In genomic region chr11:117667825-117668224, GRCm38 (mm10) we compare ENCODE assay signal across 10 mouse cellular contexts. TPM values are rescaled to one million over a fixed set of nuclear protein-coding genes. Genes with fewer than 3 reads are reported as not detected.
DNase-seq lines count a peak whose midpoint lies in the region; ATAC-seq lines count a peak whose summit lies in the region.
"Had no signal": no experiment of that assay in that cellular context is flagged by ENCODE, and none has a peak within 500 bp of the region (broad histone marks: within the 10 kb centered on the region; RNA-seq: fewer than 3 reads in every experiment).

No protein-coding gene starts in this region.

- DNase-seq in cerebellum, adult 18-20 months, result peak; percentile 36 to 43
- DNase-seq in lung, postnatal 36 days, result peak; percentile 27
- no peak for DNase-seq in lung, adult 18-20 months
- DNase-seq: thymus, postnatal 25 days had no signal

- WGBS in hindbrain, embryonic 13.5 days, result 50% methylated on average over 5 of the region's 5 CpGs
- 48% methylated on average over 5 of the region's 5 CpGs for WGBS in hindbrain, embryonic 16.5 days

- no peak overlapping the region for H3K4me3 ChIP-seq in hindbrain, embryonic 13.5 days
- no peak overlapping the region for H3K4me3 ChIP-seq in hindbrain, embryonic 16.5 days (ENCODE audit: low read length)
- H3K4me3 ChIP-seq: liver, embryonic 12.5 days had no signal

- H3K36me3 ChIP-seq in hindbrain, embryonic 13.5 days, result no peaks in the 10 kb centered on the region
- H3K36me3 ChIP-seq in hindbrain, embryonic 16.5 days (ENCODE audit: control insufficient read depth, insufficient read depth, low read length), result no peaks in the 10 kb centered on the region

- no peaks in the 10 kb centered on the region for H3K9me3 ChIP-seq in hindbrain, embryonic 13.5 days
- no peaks in the 10 kb centered on the region for H3K9me3 ChIP-seq in hindbrain, embryonic 16.5 days (ENCODE audit: control insufficient read depth, low read length)
- H3K9me3 ChIP-seq: liver, embryonic 12.5 days had no signal

- H3K27me3 ChIP-seq in hindbrain, embryonic 13.5 days, result no peaks in the 10 kb centered on the region
- H3K27me3 ChIP-seq in hindbrain, embryonic 16.5 days (replicated peaks; ENCODE audit: control insufficient read depth, insufficient read depth, low read length), result no peaks in the 10 kb centered on the region
- H3K27me3 ChIP-seq: liver, embryonic 12.5 days had no signal

- no peak for ATAC-seq in cerebellum, adult (ENCODE audit: insufficient number of reproducible peaks, low FRiP score, low TSS enrichment)
- no peak for ATAC-seq in hindbrain, embryonic 13.5 days (ENCODE audit: low FRiP score)
- no peak for ATAC-seq in hindbrain, embryonic 16.5 days
- peak; percentile 50; the same call in 1 of the 2 replicates for ATAC-seq in megakaryocyte-erythroid progenitor cell, adult 5-6 weeks (replicated peaks; ENCODE audit: low FRiP score, low TSS enrichment, poor library complexity, severe bottlenecking)
- ATAC-seq: forebrain, embryonic 16.5 days; liver, embryonic 12.5 days had no signal

- no peak overlapping the region for H3K4me2 ChIP-seq in hindbrain, embryonic 13.5 days
- no peak overlapping the region for H3K4me2 ChIP-seq in hindbrain, embryonic 16.5 days (ENCODE audit: low read length)
- H3K4me2 ChIP-seq: liver, embryonic 12.5 days had no signal

- H3K27ac ChIP-seq in hindbrain, embryonic 13.5 days, result 0 out of 2 replicates have a peak overlapping the region, but pooled peaks have one; percentile 35
- H3K27ac ChIP-seq in hindbrain, embryonic 16.5 days (ENCODE audit: low read depth, low read length), result no peak overlapping the region
- H3K27ac ChIP-seq: liver, embryonic 12.5 days had no signal

- no peak overlapping the region for H3K9ac ChIP-seq in hindbrain, embryonic 13.5 days
- no peak overlapping the region for H3K9ac ChIP-seq in hindbrain, embryonic 16.5 days (ENCODE audit: low read depth, low read length)
- H3K9ac ChIP-seq: liver, embryonic 12.5 days had no signal

- peaks cover 45% of the 10 kb centered on the region for H3K4me1 ChIP-seq in hindbrain, embryonic 13.5 days (replicated peaks)
- peaks cover 19% of the 10 kb centered on the region for H3K4me1 ChIP-seq in hindbrain, embryonic 16.5 days (ENCODE audit: control insufficient read depth, insufficient read depth, low read depth, low read length)

RNA-seq across cellular contexts. Expression of gene Tnrc6c, which starts 13.7 kb away (rescaled TPM):
- 24.9 and 27.3 TPM in 2 replicates for polyA plus RNA-seq in hindbrain, embryonic 13.5 days (2015; fragmentation: Nextera tagmentation; extraction: Ambion mirVana)
- 18.9 and 21.4 TPM in 2 replicates for polyA plus RNA-seq in hindbrain, embryonic 16.5 days (2015; fragmentation: Nextera tagmentation; extraction: Ambion mirVana)
- 27.1 and 32.2 TPM in 2 replicates for total RNA-seq in megakaryocyte-erythroid progenitor cell, adult 5-6 weeks (2014; fragmentation: Nextera tagmentation)
- 15.8 and 18.0 TPM in 2 replicates for total RNA-seq in megakaryocyte-erythroid progenitor cell, adult 5-6 weeks (2017)

Comparison
In these comparisons a context has a peak if more than half of its experiments do, and no peak if none do; other contexts are left out.
1. DNase-seq: peak in cerebellum, adult 18-20 months (2 of 2) and lung, postnatal 36 days (single experiment); none in lung, adult 18-20 months (0 of 2).